20 mouse cellular contexts compared by ENCODE assay signal in the genomic region with DNA sequence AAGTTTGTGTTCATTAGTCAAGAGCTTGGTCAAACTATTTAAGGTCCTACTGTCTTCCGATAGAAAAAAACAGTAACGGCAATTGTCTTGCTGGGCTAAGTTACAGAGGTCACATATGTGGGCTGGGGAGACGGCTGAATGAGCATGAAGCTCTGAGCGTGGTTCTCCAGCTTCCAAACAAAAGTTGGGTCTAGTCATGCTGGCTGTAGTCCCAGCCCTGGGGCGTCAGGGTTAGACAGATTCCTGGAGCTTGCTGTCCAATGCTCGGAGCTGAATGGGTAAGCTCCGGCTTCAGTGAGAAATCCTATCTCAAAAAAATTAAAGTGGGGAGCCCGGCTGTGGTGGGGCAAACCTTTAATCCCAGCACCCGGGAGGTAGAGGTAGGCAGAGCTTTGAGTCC. TPM values are rescaled to one million over a fixed set of nuclear protein-coding genes. Genes with fewer than 3 reads are reported as not detected.
DNase-seq lines count a peak whose midpoint lies in the region; ATAC-seq and TF ChIP-seq lines count a peak whose summit lies in the region.
"Had no signal": no experiment of that assay in that cellular context is flagged by ENCODE, and none has a peak within 500 bp of the region (broad histone marks: within the 10 kb centered on the region; RNA-seq: fewer than 3 reads in every experiment).

No protein-coding gene starts in this region.

- no peak overlapping the region for H3K4me3 ChIP-seq in lung, embryonic 16.5 days (ENCODE audit: low read length)
- no peak overlapping the region for H3K4me3 ChIP-seq in lung, adult 2 months (replicated peaks; ENCODE audit: extremely low read depth, low read depth, low read length)
- no peak overlapping the region for H3K4me3 ChIP-seq in embryonic facial prominence, embryonic 10.5 days
- no peak overlapping the region for H3K4me3 ChIP-seq in thymus, adult 2 months (ENCODE audit: control insufficient read depth, insufficient read depth, low read length)
- H3K4me3 ChIP-seq: forebrain, embryonic 12.5 days; limb, embryonic 10.5 days; midbrain, embryonic 10.5 days had no signal

- no peak overlapping the region for H3K4me2 ChIP-seq in lung, embryonic 16.5 days (ENCODE audit: low read depth, low read length)
- H3K4me2 ChIP-seq: forebrain, embryonic 12.5 days had no signal

- peak; percentile 35; the same call in 1 of the 2 replicates for ATAC-seq in lung, embryonic 16.5 days (ENCODE audit: low read depth)
- ATAC-seq: inflammation-experienced regulatory T-cells, adult 6 months; liver, postnatal 0 days had no signal

- no peaks in the 10 kb centered on the region for H3K27me3 ChIP-seq in lung, embryonic 16.5 days (ENCODE audit: control insufficient read depth, insufficient read depth, low read depth, low read length)
- H3K27me3 ChIP-seq in embryonic facial prominence, embryonic 10.5 days (replicated peaks; ENCODE audit: low read depth, poor library complexity, severe bottlenecking), result no peaks in the 10 kb centered on the region
- H3K27me3 ChIP-seq in thymus, adult 2 months (ENCODE audit: control insufficient read depth, insufficient read depth, low read length), result no peaks in the 10 kb centered on the region
- H3K27me3 ChIP-seq: forebrain, embryonic 12.5 days had no signal

- TF ChIP-seq POLR2A in lung, adult 2 months (IDR thresholded peaks at IDR 0.05; ENCODE audit: borderline replicate concordance, extremely low read depth, low read depth, low read length), result no peak
- TF ChIP-seq POLR2A in thymus, adult 2 months (IDR thresholded peaks at IDR 0.05; ENCODE audit: control insufficient read depth, extremely low read depth, insufficient read depth, low read length, poor library complexity), result no peak

- no peak for TF ChIP-seq CTCF in lung, adult 2 months (IDR thresholded peaks at IDR 0.05; ENCODE audit: insufficient read depth, low read length)
- no peak for TF ChIP-seq CTCF in thymus, adult 2 months (IDR thresholded peaks at IDR 0.05; ENCODE audit: borderline replicate concordance, control insufficient read depth, extremely low read depth, insufficient read depth, low read length, poor library complexity)

- DNase-seq in adrenal gland, postnatal 25 days, result peak; percentile 48
- no peak for DNase-seq in adrenal gland, adult 18-20 months (ENCODE audit: low spot score in 2 of 2)
- peak; percentile 29 for DNase-seq in heart, postnatal 4 days
- no peak for DNase-seq in heart, postnatal 36 days
- DNase-seq in lung, adult 2 months, result no peak
- no peak for DNase-seq in embryonic facial prominence, embryonic 10.5 days (ENCODE audit: low spot score)
- no peak for DNase-seq in thymus, adult 2 months
- DNase-seq: B cell, adult 2 months; cerebellum, adult 2 months; liver, postnatal 0 days; thymus, postnatal 25 days had no signal

- intact Hi-C loops in heart, postnatal 36 days (cut with DNase I), result loop anchor here (2.0 kb wide), 1 partner anchor 16 kb away; a partner anchor contains a TSS

- 53% methylated on average over 9 of the region's 9 CpGs for WGBS in lung, embryonic 16.5 days
- WGBS in lung, adult 2 months, result 46% methylated on average over 9 of the region's 9 CpGs
- 60% methylated on average over 9 of the region's 9 CpGs for WGBS in embryonic facial prominence, embryonic 10.5 days
- 94% methylated on average over 9 of the region's 9 CpGs for WGBS in thymus, adult 2 months

- no peaks in the 10 kb centered on the region for H3K36me3 ChIP-seq in lung, embryonic 16.5 days (ENCODE audit: control insufficient read depth, insufficient read depth, low read length)
- no peaks in the 10 kb centered on the region for H3K36me3 ChIP-seq in embryonic facial prominence, embryonic 10.5 days (replicated peaks)
- H3K36me3 ChIP-seq in thymus, adult 2 months (ENCODE audit: control insufficient read depth, insufficient read depth, low read length), result no peaks in the 10 kb centered on the region
- H3K36me3 ChIP-seq: forebrain, embryonic 12.5 days; limb, embryonic 10.5 days; midbrain, embryonic 10.5 days had no signal

- no peaks in the 10 kb centered on the region for H3K9me3 ChIP-seq in lung, embryonic 16.5 days (ENCODE audit: control insufficient read depth, low read length)
- H3K9me3 ChIP-seq in embryonic facial prominence, embryonic 10.5 days, result no peaks in the 10 kb centered on the region
- H3K9me3 ChIP-seq: forebrain, embryonic 12.5 days; limb, embryonic 10.5 days; midbrain, embryonic 10.5 days had no signal

- no peak overlapping the region for H3K27ac ChIP-seq in lung, embryonic 16.5 days (ENCODE audit: low read length)
- H3K27ac ChIP-seq in embryonic facial prominence, embryonic 10.5 days (replicated peaks), result peak overlapping the region; percentile 40; the same call in 1 of the 2 replicates
- H3K27ac ChIP-seq in thymus, adult 2 months (ENCODE audit: control insufficient read depth, insufficient read depth, low read length), result no peak overlapping the region
- H3K27ac ChIP-seq: forebrain, embryonic 12.5 days; limb, embryonic 10.5 days; midbrain, embryonic 10.5 days had no signal

- H3K4me1 ChIP-seq in lung, embryonic 16.5 days (replicated peaks; ENCODE audit: control insufficient read depth, insufficient read depth, low read length), result peaks cover 8% of the 10 kb centered on the region
- peaks cover 2% of the 10 kb centered on the region for H3K4me1 ChIP-seq in lung, adult 2 months (ENCODE audit: control insufficient read depth, insufficient read depth, low read length)
- peaks cover 53% of the 10 kb centered on the region for H3K4me1 ChIP-seq in embryonic facial prominence, embryonic 10.5 days
- H3K4me1 ChIP-seq in thymus, adult 2 months (replicated peaks; ENCODE audit: control insufficient read depth, insufficient read depth, low read length), result 0 out of 2 replicates have a peak, but pooled peaks cover 2% of the 10 kb centered on the region
- H3K4me1 ChIP-seq: forebrain, embryonic 12.5 days had no signal

- H3K9ac ChIP-seq in lung, embryonic 16.5 days (ENCODE audit: low read length), result no peak overlapping the region
- H3K9ac ChIP-seq: forebrain, embryonic 12.5 days; liver, postnatal 0 days had no signal

RNA-seq across cellular contexts. Expression of a gene that starts 7.7 kb away (rescaled TPM):
- 0.27 TPM in 1 of 2 replicates, not detected in the other for total RNA-seq in adrenal gland, postnatal 25 days (2021)
- total RNA-seq in adrenal gland, adult 18-20 months (2021), result under 1 TPM; 0.27 to 0.99 TPM
- total RNA-seq in heart, postnatal 4 days (2021), result under 1 TPM; 0.47 to 0.79 TPM
- total RNA-seq in heart, postnatal 36 days (2021), result 1 to 10 TPM; 1.0 to 1.1 TPM
- 0.43 and 0.73 TPM in 2 replicates for polyA plus RNA-seq in lung, embryonic 16.5 days (2015; fragmentation: Nextera tagmentation; extraction: Ambion mirVana)
- polyA plus RNA-seq in lung, adult 2 months (2012; rRNA removed), result 0.34 and 0.38 TPM in 2 replicates
- 0.62 and 0.85 TPM in 2 replicates for polyA plus RNA-seq in embryonic facial prominence, embryonic 10.5 days (2016; fragmentation: Nextera tagmentation; extraction: Ambion mirVana)
- polyA plus RNA-seq in thymus, adult 2 months (2012; rRNA removed), result 0.15 TPM in 1 of 2 replicates, not detected in the other
- total RNA-seq: gastrocnemius, postnatal 4 days; layer of hippocampus, postnatal 10 days; MEL had no signal
- polyA plus RNA-seq: inflammation-experienced regulatory T-cells, adult 6 months; limb, embryonic 10.5 days; liver, postnatal 0 days; neural tube, embryonic 11.5 days had no signal

RNA-seq across cellular contexts. Expression of a gene that starts 14.9 kb away (rescaled TPM):
- total RNA-seq in adrenal gland, postnatal 25 days (2021), result 150 and 193 TPM in 2 replicates
- total RNA-seq in adrenal gland, adult 18-20 months (2021), result 100 to 1,000 TPM; 196 to 274 TPM
- 10 to 100 TPM; 89.6 to 90.1 TPM for total RNA-seq in heart, postnatal 4 days (2021)
- total RNA-seq in heart, postnatal 36 days (2021), result 10 to 100 TPM; 68.7 to 77.8 TPM
- polyA plus RNA-seq in lung, embryonic 16.5 days (2015; fragmentation: Nextera tagmentation; extraction: Ambion mirVana), result 51.1 and 56.8 TPM in 2 replicates
- 24.2 TPM in 2 replicates for polyA plus RNA-seq in lung, adult 2 months (2012; rRNA removed)
- 68.3 and 68.9 TPM in 2 replicates for polyA plus RNA-seq in embryonic facial prominence, embryonic 10.5 days (2016; fragmentation: Nextera tagmentation; extraction: Ambion mirVana)
- 15.3 and 22.7 TPM in 2 replicates for polyA plus RNA-seq in thymus, adult 2 months (2012; rRNA removed)

Comparison
In these comparisons a context has a peak if more than half of its experiments do, and no peak if none do; other contexts are left out.
1. DNase-seq: peak in adrenal gland, postnatal 25 days (single experiment) and heart, postnatal 4 days (single experiment); none in adrenal gland, adult 18-20 months (0 of 2), heart, postnatal 36 days (0 of 2), lung, adult 2 months (single experiment), embryonic facial prominence, embryonic 10.5 days (single experiment) and thymus, adult 2 months (single experiment).